Mouse (Mus musculus) hindbrain, embryonic 12.5 days (tissue): ENCODE results near the gene Cnot9. TPM values are rescaled to one million over a fixed set of nuclear protein-coding genes. Genes with fewer than 3 reads are reported as not detected.
"Not testable (repeated sequence)": the region's sequence is repeated elsewhere in the genome, so short reads cannot be mapped to it uniquely, and the experiment has no call there.

Experiments used
- ATAC-seq: fragments of 200-750 bp; cut with Nextera tagmentation; 2 replicates; pipeline ENCODE4 v1.8.0; 2017; ENCODE audit warnings: moderate TSS enrichment; ENCODE audit not compliant: low FRiP score
- H3K27ac ChIP-seq: fragments of 300-500 bp; sonication (generic); 2 replicates; pipeline ENCODE4 v1.5.1; 2016; ENCODE audit warnings: mild to moderate bottlenecking
- H3K27me3 ChIP-seq: fragments of 300-500 bp; sonication (generic); 2 replicates; pipeline ENCODE4 v1.6.1; 2016; ENCODE audit warnings: mild to moderate bottlenecking
- H3K36me3 ChIP-seq: fragments of 300-500 bp; sonication (generic); 2 replicates; pipeline ENCODE4 v1.6.1; 2016; ENCODE audit warnings: mild to moderate bottlenecking
- H3K4me1 ChIP-seq: fragments of 300-500 bp; sonication (generic); 2 replicates; pipeline ENCODE4 v1.6.1; 2016
- H3K4me2 ChIP-seq: fragments of 300-500 bp; sonication (generic); replicated peaks from 2 replicates; pipeline ENCODE4 v1.6.1; 2016; ENCODE audit warnings: mild to moderate bottlenecking
- H3K4me3 ChIP-seq: fragments of 300-500 bp; sonication (generic); 2 replicates; pipeline ENCODE4 v1.5.1; 2016; ENCODE audit warnings: mild to moderate bottlenecking
- H3K9ac ChIP-seq: fragments of 300-500 bp; sonication (generic); 2 replicates; pipeline ENCODE4 v1.6.1; 2016; ENCODE audit warnings: mild to moderate bottlenecking, moderate library complexity
- H3K9me3 ChIP-seq: fragments of 300-500 bp; sonication (generic); replicated peaks from 2 replicates; pipeline ENCODE4 v1.6.1; 2016; ENCODE audit warnings: mild to moderate bottlenecking
- WGBS: fragments of 180-500 bp; shearing (Covaris S2); methylation state at CpG from one replicate; pipeline ENCODE4 v1.1.7; 2016; 5-methylcytosine and 5-hydroxymethylcytosine counted together
- polyA plus RNA-seq: library from polyadenylated mRNA; unstranded; fragments of >200 nt; fragmentation: Nextera tagmentation; extraction: Ambion mirVana; gene quantifications from 2 replicates; pipeline ENCODE4 v1.2.1, GENCODE M21; 2016

Gene Cnot9
- polyA plus RNA-seq: 61.4 and 61.9 TPM in 2 replicates

- peaks cover 32% of the 10 kb centered on the region for H3K4me1 ChIP-seq
- H3K4me3 ChIP-seq: peak within 1 kb of the TSS; percentile 91
- ATAC-seq: peak; percentile 100
- H3K9ac ChIP-seq: peak within 1 kb of the TSS; percentile 94
- H3K36me3 ChIP-seq: no peaks in the 10 kb centered on the region
- no peaks in the 10 kb centered on the region for H3K9me3 ChIP-seq
- peak within 1 kb of the TSS; percentile 92 for H3K27ac ChIP-seq
- WGBS: under 1% methylated on average over 62 of the region's 64 CpGs
- H3K4me2 ChIP-seq: peak within 1 kb of the TSS; percentile 65
- H3K27me3 ChIP-seq: no peaks in the 10 kb centered on the region
Observed at GRCm38 (mm10) chr1:74505721-74506464, at the start of gene Cnot9. Gene Cnot9 (plus strand): TSS chr1:74506058.

GRCm38 (mm10) chr1:74460273-74460672, 45.6 kb upstream of the Cnot9 start:
- Histone ChIP-seq H3K4me1 (no peaks in the 10 kb centered on the region), H3K9me3 (no peaks in the 10 kb centered on the region), H3K4me3 (no peak overlapping the region), H3K36me3 (peaks cover 42% of the 10 kb centered on the region), H3K4me2 (no peak overlapping the region), H3K9ac (no peak overlapping the region), H3K27me3 (no peaks in the 10 kb centered on the region), H3K27ac (no peak overlapping the region)
- 80% methylated on average over 2 of the region's 2 CpGs for WGBS
- no peak for ATAC-seq

- H3K27ac ChIP-seq: no peak overlapping the region
- no peak overlapping the region for H3K4me2 ChIP-seq
- H3K27me3 ChIP-seq: no peaks in the 10 kb centered on the region
- peaks cover 59% of the 10 kb centered on the region for H3K36me3 ChIP-seq
- H3K9me3 ChIP-seq: no peaks in the 10 kb centered on the region
- no peak overlapping the region for H3K9ac ChIP-seq
- no peak overlapping the region for H3K4me3 ChIP-seq
- no peaks in the 10 kb centered on the region for H3K4me1 ChIP-seq
- WGBS: 97% methylated on average over 5 of the region's 5 CpGs
- ATAC-seq: no peak
Observed at GRCm38 (mm10) chr1:74485792-74486191, 20.1 kb upstream of the Cnot9 start.

- no peak for ATAC-seq
- Histone ChIP-seq H3K4me1 (peaks cover 9% of the 10 kb centered on the region), H3K4me2 (no peak overlapping the region), H3K9me3 (no peaks in the 10 kb centered on the region), H3K9ac (no peak overlapping the region), H3K27ac (no peak overlapping the region), H3K27me3 (no peaks in the 10 kb centered on the region), H3K36me3 (0 out of 2 replicates have a peak, but pooled peaks cover 3% of the 10 kb centered on the region), H3K4me3 (no peak overlapping the region)
- 88% methylated on average over 1 of the region's 1 CpGs for WGBS
Observed at GRCm38 (mm10) chr1:74501106-74501505, 4.8 kb upstream of the Cnot9 start.

GRCm38 (mm10) chr1:74505393-74505720, 501 bp upstream of the Cnot9 start:
- Histone ChIP-seq H3K4me1 (peaks cover 32% of the 10 kb centered on the region), H3K9me3 (no peaks in the 10 kb centered on the region), H3K9ac (peak overlapping the region; percentile 80), H3K4me3 (peak overlapping the region; percentile 91), H3K27ac (peak overlapping the region; percentile 70; the same call in 1 of the 2 replicates), H3K27me3 (no peaks in the 10 kb centered on the region), H3K36me3 (no peaks in the 10 kb centered on the region), H3K4me2 (peak overlapping the region; percentile 65)
- no peak for ATAC-seq
- 2% methylated on average over 22 of the region's 22 CpGs for whole genome bisulfite sequencing

GRCm38 (mm10) chr1:74506471-74506881, 618 bp downstream of the Cnot9 start:
- Histone ChIP-seq H3K9ac (peak overlapping the region; percentile 94), H3K4me1 (peaks cover 32% of the 10 kb centered on the region), H3K27ac (peak overlapping the region; percentile 92), H3K9me3 (no peaks in the 10 kb centered on the region), H3K4me3 (peak overlapping the region; percentile 91), H3K27me3 (no peaks in the 10 kb centered on the region), H3K4me2 (peak overlapping the region; percentile 65), H3K36me3 (no peaks in the 10 kb centered on the region)
- no peak; the same call in 1 of the 2 replicates for ATAC-seq
- WGBS: 0% methylated on average over 32 of the region's 34 CpGs

GRCm38 (mm10) chr1:74507780-74508179, 1.9 kb downstream of the Cnot9 start:
- Histone ChIP-seq H3K4me2 (peak overlapping the region; percentile 65), H3K4me3 (0 out of 2 replicates have a peak overlapping the region, but pooled peaks have one; percentile 91), H3K9me3 (no peaks in the 10 kb centered on the region), H3K4me1 (peaks cover 32% of the 10 kb centered on the region), H3K27me3 (no peaks in the 10 kb centered on the region), H3K36me3 (no peaks in the 10 kb centered on the region), H3K27ac (no peak overlapping the region), H3K9ac (no peak overlapping the region)
- no peak for ATAC-seq
- 97% methylated on average over 2 of the region's 2 CpGs for WGBS

GRCm38 (mm10) chr1:74511306-74511705, 5.4 kb downstream of the Cnot9 start:
- Histone ChIP-seq H3K4me1 (peaks cover 23% of the 10 kb centered on the region), H3K27me3 (no peaks in the 10 kb centered on the region), H3K36me3 (0 out of 2 replicates have a peak, but pooled peaks cover 4% of the 10 kb centered on the region), H3K27ac (no peak overlapping the region), H3K9me3 (no peaks in the 10 kb centered on the region), H3K4me2 (no peak overlapping the region), H3K4me3 (no peak overlapping the region), H3K9ac (no peak overlapping the region)
- WGBS: 98% methylated on average over 5 of the region's 5 CpGs
- no peak for ATAC-seq

- not testable (repeated sequence) for H3K9ac ChIP-seq, H3K4me3 ChIP-seq, H3K9me3 ChIP-seq, H3K4me1 ChIP-seq, H3K27me3 ChIP-seq, H3K27ac ChIP-seq, ATAC-seq, H3K4me2 ChIP-seq
- 97% methylated on average over 1 of the region's 1 CpGs for WGBS
- peaks cover 11% of the 10 kb centered on the region; the same call in 1 of the 2 replicates for H3K36me3 ChIP-seq
Observed at GRCm38 (mm10) chr1:74512999-74513398, 7.1 kb downstream of the Cnot9 start.

- Histone ChIP-seq H3K4me3 (no peak overlapping the region), H3K9me3 (no peaks in the 10 kb centered on the region), H3K4me1 (no peaks in the 10 kb centered on the region), H3K27ac (no peak overlapping the region), H3K36me3 (peaks cover 60% of the 10 kb centered on the region), H3K4me2 (no peak overlapping the region), H3K9ac (no peak overlapping the region), H3K27me3 (no peaks in the 10 kb centered on the region)
- no peak for ATAC-seq
Observed at GRCm38 (mm10) chr1:74519875-74520274, 14.0 kb downstream of the Cnot9 start.

GRCm38 (mm10) chr1:74524746-74525145, 18.9 kb downstream of the Cnot9 start:
- H3K4me1 ChIP-seq: no peaks in the 10 kb centered on the region
- WGBS: 88% methylated on average over 4 of the region's 4 CpGs
- ATAC-seq: no peak

GRCm38 (mm10) chr1:74528589-74528988, 22.7 kb downstream of the Cnot9 start:
- no peak overlapping the region for H3K27ac ChIP-seq
- WGBS: 93% methylated on average over 7 of the region's 7 CpGs
- peaks cover 81% of the 10 kb centered on the region for H3K36me3 ChIP-seq

More at GRCm38 (mm10) chr1:74524746-74525145, 18.9 kb downstream of the Cnot9 start:
- Histone ChIP-seq H3K27me3 (no peaks in the 10 kb centered on the region), H3K4me3 (no peak overlapping the region), H3K9ac (no peak overlapping the region), H3K9me3 (no peaks in the 10 kb centered on the region), H3K27ac (no peak overlapping the region), H3K4me2 (no peak overlapping the region), H3K36me3 (peaks cover 75% of the 10 kb centered on the region)

GRCm38 (mm10) chr1:74538650-74539049, 32.8 kb downstream of the Cnot9 start:
- Histone ChIP-seq H3K4me1 (peaks cover 9% of the 10 kb centered on the region), H3K9me3 (no peaks in the 10 kb centered on the region), H3K27me3 (no peaks in the 10 kb centered on the region), H3K9ac (no peak overlapping the region), H3K36me3 (no peaks in the 10 kb centered on the region), H3K4me3 (no peak overlapping the region), H3K4me2 (no peak overlapping the region), H3K27ac (no peak overlapping the region)
- ATAC-seq: no peak

More at GRCm38 (mm10) chr1:74528589-74528988, 22.7 kb downstream of the Cnot9 start:
- Histone ChIP-seq H3K9me3 (no peaks in the 10 kb centered on the region), H3K9ac (no peak overlapping the region), H3K4me2 (no peak overlapping the region), H3K4me3 (no peak overlapping the region), H3K4me1 (no peaks in the 10 kb centered on the region), H3K27me3 (no peaks in the 10 kb centered on the region)
- no peak for ATAC-seq
